Mouse (Mus musculus) small intestine, adult 2 months (tissue): ENCODE results near the gene Lrwd1.

ENCODE experiments used
- CTCF ChIP-seq: fragments of 200-500 bp; IDR thresholded peaks from 2 replicates; pipeline ENCODE4 v1.5.1; 2012; ENCODE audit warnings: low read depth, mild to moderate bottlenecking, control low read depth, inconsistent platforms, low read length, moderate library complexity, mixed read lengths; ENCODE audit not compliant: insufficient replicate concordance, insufficient read length; ENCODE audit errors: extremely low read depth
- POLR2A ChIP-seq: fragments of 200-500 bp; IDR thresholded peaks from 2 replicates; pipeline ENCODE4 v1.6.1; 2012; ENCODE audit warnings: low read depth, mild to moderate bottlenecking, control low read depth, inconsistent platforms, low read length, moderate library complexity

- TF ChIP-seq CTCF (no peak), POLR2A (no peak)
These were observed 45.3 kb upstream of the Lrwd1 start for GRCm38 (mm10) chr5:136181197-136181596.
